Mouse (Mus musculus): Measurements from ENCODE around the gene Chd3. TPM values are rescaled to one million over a fixed set of nuclear protein-coding genes. Genes with fewer than 3 reads are reported as not detected.

Gene Chd3
- total and polyA plus RNA-seq, 2 experiments from 2014 or later = 74.7 to 381 TPM

DNA sequence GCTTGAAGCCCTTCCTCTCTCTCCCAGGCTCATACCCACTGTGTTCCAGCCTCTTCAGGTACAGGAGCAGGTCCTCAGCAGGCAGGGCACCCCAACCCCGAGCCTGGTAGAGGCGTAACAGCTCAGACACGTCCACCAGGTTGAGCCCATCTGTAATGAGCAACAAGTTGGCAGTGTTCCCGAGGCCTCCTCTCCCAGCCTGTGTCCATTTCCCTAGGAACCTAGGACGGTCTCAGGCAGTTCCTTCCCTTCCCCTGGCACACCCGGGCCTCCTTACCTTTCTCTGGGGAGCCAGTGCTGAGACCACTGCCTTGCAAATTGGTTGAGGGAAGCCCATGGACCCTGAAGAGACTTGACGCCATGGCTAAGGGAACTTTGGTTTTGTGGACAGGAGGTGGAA, 66.4 kb downstream of the Chd3 start:
- H3K27ac ChIP-seq (ENCODE audit: low read depth, low read length) = no peak overlapping the region
- H3K4me1 ChIP-seq (ENCODE audit: insufficient read depth) = no peaks in the 10 kb centered on the region
- H3K4me3 ChIP-seq (ENCODE audit: low read depth, low read length) = no peak overlapping the region
- no peaks in the 10 kb centered on the region for H3K27me3 ChIP-seq (ENCODE audit: insufficient read depth, low read length)
- DNase-seq (no peak), ATAC-seq (no peak)
- no peak overlapping the region for H3K9ac ChIP-seq
- WGBS = 72% methylated on average over 7 of the region's 7 CpGs
- no peaks in the 10 kb centered on the region for H3K9me3 ChIP-seq (ENCODE audit: low read length)
- H3K4me2 ChIP-seq (ENCODE audit: low read depth) = no peak overlapping the region
- H3K36me3 ChIP-seq (ENCODE audit: insufficient read depth) = peaks cover 71% of the 10 kb centered on the region
- no peak for TF ChIP-seq CTCF (IDR thresholded peaks at IDR 0.05; ENCODE audit: low read depth)

DNA sequence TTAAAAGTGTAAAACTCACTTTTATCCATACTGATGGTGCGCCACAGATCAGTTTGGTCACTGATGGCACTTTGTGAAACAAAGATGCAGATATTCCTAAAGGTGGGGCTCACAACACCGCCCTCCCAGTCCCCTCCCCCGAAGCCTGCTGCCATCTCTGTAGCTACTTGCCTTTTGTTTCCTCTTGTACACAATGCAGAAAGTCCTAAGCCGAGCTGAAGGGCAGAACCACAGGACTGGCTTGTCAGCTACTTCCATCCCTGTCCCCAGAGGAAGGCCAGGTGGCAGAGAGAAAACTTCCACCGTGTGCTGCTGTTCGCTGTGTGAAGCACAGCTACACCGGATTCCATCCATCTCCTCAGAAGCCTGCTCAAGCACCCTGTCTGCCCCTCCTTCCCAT, 71.0 kb downstream of the Chd3 start:
- ATAC-seq (no peak), DNase-seq (no peak)
- Histone ChIP-seq H3K9ac (no peak overlapping the region), H3K27me3 (ENCODE audit: insufficient read depth, low read length) (no peaks in the 10 kb centered on the region), H3K4me2 (ENCODE audit: low read depth) (no peak overlapping the region), H3K36me3 (ENCODE audit: insufficient read depth) (peaks cover 43% of the 10 kb centered on the region), H3K4me3 (ENCODE audit: low read depth, low read length) (no peak overlapping the region), H3K27ac (ENCODE audit: low read depth, low read length) (no peak overlapping the region), H3K9me3 (ENCODE audit: low read length) (no peaks in the 10 kb centered on the region), H3K4me1 (ENCODE audit: insufficient read depth) (no peaks in the 10 kb centered on the region)
- WGBS = 68% methylated on average over 7 of the region's 7 CpGs
- no peak for TF ChIP-seq CTCF (IDR thresholded peaks at IDR 0.05; ENCODE audit: low read depth)

DNA sequence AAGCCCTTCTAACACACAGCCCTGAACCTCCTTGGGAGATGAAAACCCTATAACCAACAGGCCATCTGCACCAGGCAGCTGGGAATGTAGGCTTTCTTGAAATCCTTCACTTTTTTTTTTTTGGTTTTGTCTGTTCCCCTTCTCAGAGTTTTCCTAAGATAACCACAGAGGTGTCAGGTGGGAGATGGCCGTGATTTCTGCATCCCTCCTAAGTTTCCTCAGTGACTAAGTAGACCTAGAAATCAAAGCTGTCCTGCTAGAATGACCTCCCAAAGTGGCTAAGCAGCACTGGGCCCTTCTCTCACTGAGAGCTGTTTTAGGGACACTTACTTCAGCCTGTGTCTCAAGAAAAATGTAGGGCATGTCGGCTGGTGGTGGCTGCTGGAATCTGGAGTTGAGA, 71.4 kb downstream of the Chd3 start:
- peaks cover 39% of the 10 kb centered on the region for H3K36me3 ChIP-seq (ENCODE audit: insufficient read depth)
- H3K27me3 ChIP-seq (ENCODE audit: insufficient read depth, low read length) = no peaks in the 10 kb centered on the region
- TF ChIP-seq CTCF (IDR thresholded peaks at IDR 0.05; ENCODE audit: low read depth) = no peak
- no peak overlapping the region for H3K9ac ChIP-seq
- DNase-seq (no peak), ATAC-seq (no peak)
- no peak overlapping the region for H3K4me3 ChIP-seq (ENCODE audit: low read depth, low read length)
- H3K27ac ChIP-seq (ENCODE audit: low read depth, low read length) = no peak overlapping the region
- 86% methylated on average over 2 of the region's 2 CpGs for whole genome bisulfite sequencing
- no peaks in the 10 kb centered on the region for H3K9me3 ChIP-seq (ENCODE audit: low read length)
- no peak overlapping the region for H3K4me2 ChIP-seq (ENCODE audit: low read depth)
- no peaks in the 10 kb centered on the region for H3K4me1 ChIP-seq (ENCODE audit: insufficient read depth)

DNA sequence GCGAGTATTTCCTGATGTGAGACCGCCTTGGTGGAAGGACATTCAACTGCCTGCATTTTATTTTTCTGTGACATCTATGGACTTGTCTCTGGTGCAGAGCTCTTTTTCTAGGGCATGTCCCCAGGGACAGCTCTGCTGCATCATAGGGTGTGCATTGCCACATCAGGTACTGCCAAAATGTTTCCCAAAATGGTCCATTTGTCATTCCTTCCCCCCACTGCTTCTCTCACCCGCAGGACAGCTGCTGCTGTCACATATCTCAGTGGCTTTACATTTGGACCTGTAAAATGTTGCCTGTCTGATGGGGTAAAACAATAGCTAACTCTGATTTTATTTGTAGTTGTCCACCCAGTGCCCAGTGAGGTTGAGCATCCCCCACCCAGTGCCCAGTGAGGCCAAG, 73.9 kb downstream of the Chd3 start:
- no peak overlapping the region for H3K4me3 ChIP-seq (ENCODE audit: low read depth, low read length)
- no peak overlapping the region for H3K9ac ChIP-seq
- H3K4me1 ChIP-seq (ENCODE audit: insufficient read depth) = no peaks in the 10 kb centered on the region
- no peak overlapping the region for H3K27ac ChIP-seq (ENCODE audit: low read depth, low read length)
- 88% methylated on average over 3 of the region's 3 CpGs for WGBS
- H3K4me2 ChIP-seq (ENCODE audit: low read depth) = no peak overlapping the region
- no peaks in the 10 kb centered on the region for H3K27me3 ChIP-seq (ENCODE audit: insufficient read depth, low read length)
- TF ChIP-seq CTCF (IDR thresholded peaks at IDR 0.05; ENCODE audit: low read depth) = no peak
- DNase-seq (no peak), ATAC-seq (no peak)
- peaks cover 23% of the 10 kb centered on the region for H3K36me3 ChIP-seq (ENCODE audit: insufficient read depth)
- H3K9me3 ChIP-seq (ENCODE audit: low read length) = no peaks in the 10 kb centered on the region

Other genes starting within 250 kb of the Chd3 start
- 1.2 and 1.6 TPM in 2 replicates for gene Hes7, start 249.0 kb downstream of the Chd3 start, total RNA-seq (2014; rRNA removed)
- gene Hes7, start 249.0 kb downstream of the Chd3 start, polyA plus RNA-seq (2015; fragmentation: Nextera tagmentation; extraction: Ambion mirVana) = 1.1 and 1.3 TPM in 2 replicates
- gene 9130213A22Rik, start 246.8 kb downstream of the Chd3 start, total RNA-seq (2014; rRNA removed) = 0.23 and 0.62 TPM in 2 replicates
- 0.58 and 0.69 TPM in 2 replicates for gene 9130213A22Rik, start 246.8 kb downstream of the Chd3 start, polyA plus RNA-seq (2015; fragmentation: Nextera tagmentation; extraction: Ambion mirVana)
- 10.0 and 11.6 TPM in 2 replicates for gene Aloxe3, start 243.5 kb downstream of the Chd3 start, total RNA-seq (2014; rRNA removed)
- 8.5 and 14.9 TPM in 2 replicates for gene Aloxe3, start 243.5 kb downstream of the Chd3 start, polyA plus RNA-seq (2015; fragmentation: Nextera tagmentation; extraction: Ambion mirVana)
- gene Alox12b, start 212.4 kb downstream of the Chd3 start, total RNA-seq (2014; rRNA removed) = 0.19 and 0.38 TPM in 2 replicates
- gene Alox12b, start 212.4 kb downstream of the Chd3 start, polyA plus RNA-seq (2015; fragmentation: Nextera tagmentation; extraction: Ambion mirVana) = 0.15 and 0.46 TPM in 2 replicates
- 1.2 and 1.7 TPM in 2 replicates for gene Alox8, start 171.6 kb downstream of the Chd3 start, total RNA-seq (2014; rRNA removed)
- 0.34 and 0.54 TPM in 2 replicates for gene Alox8, start 171.6 kb downstream of the Chd3 start, polyA plus RNA-seq (2015; fragmentation: Nextera tagmentation; extraction: Ambion mirVana)
- gene Gucy2e, start 132.4 kb downstream of the Chd3 start, total RNA-seq (2014; rRNA removed) = 0.67 and 0.77 TPM in 2 replicates
- gene Gucy2e, start 132.4 kb downstream of the Chd3 start, polyA plus RNA-seq (2015; fragmentation: Nextera tagmentation; extraction: Ambion mirVana) = 0.60 and 0.85 TPM in 2 replicates
- 20.5 and 35.7 TPM in 2 replicates for gene Cntrob, start 45.6 kb downstream of the Chd3 start, total RNA-seq (2014; rRNA removed)
- gene Cntrob, start 45.6 kb downstream of the Chd3 start, polyA plus RNA-seq (2015; fragmentation: Nextera tagmentation; extraction: Ambion mirVana) = 12.1 and 13.0 TPM in 2 replicates
- 124 and 133 TPM in 2 replicates for gene Trappc1, start 45.4 kb downstream of the Chd3 start, total RNA-seq (2014; rRNA removed)
- gene Trappc1, start 45.4 kb downstream of the Chd3 start, polyA plus RNA-seq (2015; fragmentation: Nextera tagmentation; extraction: Ambion mirVana) = 149 and 178 TPM in 2 replicates
- gene Kcnab3, start 43.1 kb downstream of the Chd3 start, total RNA-seq (2014; rRNA removed) = 5.5 and 5.8 TPM in 2 replicates
- gene Kcnab3, start 43.1 kb downstream of the Chd3 start, polyA plus RNA-seq (2015; fragmentation: Nextera tagmentation; extraction: Ambion mirVana) = 4.2 and 4.4 TPM in 2 replicates
- 190 and 225 TPM in 2 replicates for gene Rnf227, start 28.9 kb downstream of the Chd3 start, total RNA-seq (2014; rRNA removed)
- 200 and 231 TPM in 2 replicates for gene Rnf227, start 28.9 kb downstream of the Chd3 start, polyA plus RNA-seq (2015; fragmentation: Nextera tagmentation; extraction: Ambion mirVana)
- 47.7 and 59.2 TPM in 2 replicates for gene Naa38, start 26.1 kb upstream of the Chd3 start, total RNA-seq (2014; rRNA removed)
- 125 and 141 TPM in 2 replicates for gene Naa38, start 26.1 kb upstream of the Chd3 start, polyA plus RNA-seq (2015; fragmentation: Nextera tagmentation; extraction: Ambion mirVana)
- gene Cyb5d1, start 26.2 kb upstream of the Chd3 start, total RNA-seq (2014; rRNA removed) = 21.1 and 28.9 TPM in 2 replicates
- gene Cyb5d1, start 26.2 kb upstream of the Chd3 start, polyA plus RNA-seq (2015; fragmentation: Nextera tagmentation; extraction: Ambion mirVana) = 17.0 and 24.2 TPM in 2 replicates
- gene Tmem88, start 28.8 kb upstream of the Chd3 start, total RNA-seq (2014; rRNA removed) = 2.0 and 2.4 TPM in 2 replicates
- 6.8 and 7.7 TPM in 2 replicates for gene Tmem88, start 28.8 kb upstream of the Chd3 start, polyA plus RNA-seq (2015; fragmentation: Nextera tagmentation; extraction: Ambion mirVana)
- gene Kdm6b, start 44.3 kb upstream of the Chd3 start, total RNA-seq (2014; rRNA removed) = 10.2 and 15.0 TPM in 2 replicates
- 18.1 and 30.2 TPM in 2 replicates for gene Kdm6b, start 44.3 kb upstream of the Chd3 start, polyA plus RNA-seq (2015; fragmentation: Nextera tagmentation; extraction: Ambion mirVana)
- 9.5 and 12.3 TPM in 2 replicates for gene Dnah2, start 179.7 kb upstream of the Chd3 start, total RNA-seq (2014; rRNA removed)
- gene Dnah2, start 179.7 kb upstream of the Chd3 start, polyA plus RNA-seq (2015; fragmentation: Nextera tagmentation; extraction: Ambion mirVana) = 1.8 and 3.0 TPM in 2 replicates
- 137 and 184 TPM in 2 replicates for gene Efnb3, start 190.8 kb upstream of the Chd3 start, total RNA-seq (2014; rRNA removed)
- gene Efnb3, start 190.8 kb upstream of the Chd3 start, polyA plus RNA-seq (2015; fragmentation: Nextera tagmentation; extraction: Ambion mirVana) = 149 and 171 TPM in 2 replicates
- 10.5 and 13.1 TPM in 2 replicates for gene Wrap53, start 210.8 kb upstream of the Chd3 start, total RNA-seq (2014; rRNA removed)
- gene Wrap53, start 210.8 kb upstream of the Chd3 start, polyA plus RNA-seq (2015; fragmentation: Nextera tagmentation; extraction: Ambion mirVana) = 14.6 and 17.3 TPM in 2 replicates
- gene Trp53, start 211.0 kb upstream of the Chd3 start, total RNA-seq (2014; rRNA removed) = 40.1 and 43.1 TPM in 2 replicates
- 52.4 and 59.8 TPM in 2 replicates for gene Trp53, start 211.0 kb upstream of the Chd3 start, polyA plus RNA-seq (2015; fragmentation: Nextera tagmentation; extraction: Ambion mirVana)
- gene Atp1b2, start 236.5 kb upstream of the Chd3 start, total RNA-seq (2014; rRNA removed) = 38.9 and 74.0 TPM in 2 replicates
- gene Atp1b2, start 236.5 kb upstream of the Chd3 start, polyA plus RNA-seq (2015; fragmentation: Nextera tagmentation; extraction: Ambion mirVana) = 83.2 and 106 TPM in 2 replicates
- gene Shbg, start 248.5 kb upstream of the Chd3 start, total RNA-seq (2014; rRNA removed) = not detected in 2 replicates
- gene Shbg, start 248.5 kb upstream of the Chd3 start, polyA plus RNA-seq (2015; fragmentation: Nextera tagmentation; extraction: Ambion mirVana) = not detected in 2 replicates